Mouse (Mus musculus) monocyte, adult 5-6 weeks (primary cell): Measurements from ENCODE around the gene Hist1h4d. TPM values are rescaled to one million over a fixed set of nuclear protein-coding genes. Genes with fewer than 3 reads are reported as not detected.
A peak's percentile ranks its signal among the peaks of the same experiment; 100 is the strongest.
"Not testable (repeated sequence)": the region's sequence is repeated elsewhere in the genome, so short reads cannot be mapped to it uniquely, and the experiment has no call there.

Source experiments
- ATAC-seq: fragments of 153-309, 156-312 bp; replicated peaks from 2 replicates; pipeline ENCODE4 v1.8.0; 2017; ENCODE audit warnings: mild to moderate bottlenecking; ENCODE audit not compliant: low TSS enrichment, insufficient number of reproducible peaks, severe bottlenecking, poor library complexity, low FRiP score
- total RNA-seq: library from RNA; stranded (forward); fragments of 200-1000, 200-491, 200-594 nt; gene quantifications from 3 replicates; pipeline ENCODE4 v1.2.3, GENCODE M21; 2017

Hist1h4d gene
- total RNA-seq, 1 experiment from 2014 or later, result 78.9 TPM

GRCm38 (mm10) chr13:23546694-23547093 lies 34.7 kb upstream of the Hist1h4d start:
- no peak for ATAC-seq

- ATAC-seq, result no peak
Measured at GRCm38 (mm10) chr13:23550761-23551145, 30.6 kb upstream of the Hist1h4d start.

GRCm38 (mm10) chr13:23551146-23551834 lies 30.1 kb upstream of the Hist1h4d start, which contains the start of gene Hist1h4f:
Gene Hist1h4f, minus strand, starts transcription at chr13:23551648.
- peak; percentile 88 for ATAC-seq

GRCm38 (mm10) chr13:23551931-23552914 lies 29.2 kb upstream of the Hist1h4d start:
- ATAC-seq, result no peak

GRCm38 (mm10) chr13:23552962-23553361 lies 28.4 kb upstream of the Hist1h4d start, which contains the start of gene Hist1h1d:
Gene Hist1h1d, plus strand, starts transcription at chr13:23553262.
- no peak for ATAC-seq

- ATAC-seq, result no peak
Measured at GRCm38 (mm10) chr13:23554393-23554792, 27.0 kb upstream of the Hist1h4d start.

- peak; percentile 71 for ATAC-seq
Measured at GRCm38 (mm10) chr13:23554925-23555838, 26.2 kb upstream of the Hist1h4d start.

- ATAC-seq, result peak; percentile 67
Measured at GRCm38 (mm10) chr13:23555839-23556416, 25.5 kb upstream of the Hist1h4d start.

GRCm38 (mm10) chr13:23556906-23557305 lies 24.5 kb upstream of the Hist1h4d start:
- ATAC-seq, result no peak

- not testable (repeated sequence) for ATAC-seq
Measured at GRCm38 (mm10) chr13:23560699-23561098, 20.7 kb upstream of the Hist1h4d start.

- ATAC-seq, result not testable (repeated sequence)
Measured at GRCm38 (mm10) chr13:23561531-23561882, 19.9 kb upstream of the Hist1h4d start.

- peak; percentile 98 for ATAC-seq
Measured at GRCm38 (mm10) chr13:23561883-23562659, 19.3 kb upstream of the Hist1h4d start, which contains the start of gene Hist1h3e. Gene Hist1h3e, minus strand, starts transcription at chr13:23562369.

- peak; percentile 62 for ATAC-seq
Measured at GRCm38 (mm10) chr13:23562699-23563462, 18.5 kb upstream of the Hist1h4d start.

- no peak for ATAC-seq
Measured at GRCm38 (mm10) chr13:23564482-23564881, 16.9 kb upstream of the Hist1h4d start.

- ATAC-seq, result not testable (repeated sequence)
Measured at GRCm38 (mm10) chr13:23570261-23571021, 11.0 kb upstream of the Hist1h4d start.

- ATAC-seq, result peak; percentile 92
Measured at GRCm38 (mm10) chr13:23571022-23571503, 10.3 kb upstream of the Hist1h4d start, which contains the start of the genes Hist1h2ae and Hist1h2bg. Gene Hist1h2ae, minus strand, starts transcription at chr13:23571220. Gene Hist1h2bg, plus strand, starts transcription at chr13:23571396.
